8 mouse cellular contexts compared by ENCODE assay signal in genomic region chr17:56040857-56041163, GRCm38 (mm10). TPM values are rescaled to one million over a fixed set of nuclear protein-coding genes. Genes with fewer than 3 reads are reported as not detected.
DNase-seq lines count a peak whose midpoint lies in the region; ATAC-seq and TF ChIP-seq lines count a peak whose summit lies in the region.

No protein-coding gene starts in this region.

- DNase-seq in heart, adult 11 months, result peak; percentile 91
- DNase-seq in heart, adult 18-20 months, result no peak
- DNase-seq in ES-CJ7 (ENCODE audit: low read depth, low spot score), result peak; percentile 28
- DNase-seq in forebrain, postnatal 0 days, result no peak
- DNase-seq in yolk sac, embryonic 10.5 days (ENCODE audit: low spot score), result no peak
- DNase-seq in cerebellum, postnatal 36 days, result no peak

- H3K27ac ChIP-seq in forebrain, postnatal 0 days (ENCODE audit: low read depth, low read length), result no peak overlapping the region
- H3K27ac ChIP-seq in liver, embryonic 16.5 days (ENCODE audit: low read length), result peak overlapping the region; percentile 83

- ATAC-seq in forebrain, postnatal 0 days, result no peak
- ATAC-seq in liver, embryonic 16.5 days (ENCODE audit: low read depth), result no peak
- ATAC-seq in monocyte, adult 5-6 weeks (replicated peaks; ENCODE audit: insufficient number of reproducible peaks, low FRiP score, low TSS enrichment, poor library complexity, severe bottlenecking), result no peak

- 1% methylated on average over 12 of the region's 12 CpGs for WGBS in forebrain, postnatal 0 days
- WGBS in liver, embryonic 16.5 days (ENCODE audit: insufficient replicate concordance), result 1% methylated on average over 12 of the region's 12 CpGs

- H3K9me3 ChIP-seq in forebrain, postnatal 0 days (ENCODE audit: low read length), result no peaks in the 10 kb centered on the region
- H3K9me3 ChIP-seq in liver, embryonic 16.5 days (replicated peaks; ENCODE audit: control insufficient read depth, low read length), result no peaks in the 10 kb centered on the region

- peak overlapping the region; percentile 67 for H3K9ac ChIP-seq in forebrain, postnatal 0 days
- peak overlapping the region; percentile 72 for H3K9ac ChIP-seq in liver, embryonic 16.5 days (ENCODE audit: low read depth, low read length)

- TF ChIP-seq CTCF in forebrain, postnatal 0 days (IDR thresholded peaks at IDR 0.05; ENCODE audit: low read depth), result no peak

- H3K4me1 ChIP-seq in forebrain, postnatal 0 days (ENCODE audit: insufficient read depth), result peaks cover 6% of the 10 kb centered on the region; the same call in 1 of the 2 replicates
- peaks cover 18% of the 10 kb centered on the region for H3K4me1 ChIP-seq in liver, embryonic 16.5 days (ENCODE audit: control insufficient read depth, low read depth, low read length)

- H3K4me2 ChIP-seq in forebrain, postnatal 0 days (ENCODE audit: low read depth), result peak overlapping the region; percentile 93
- peak overlapping the region; percentile 81 for H3K4me2 ChIP-seq in liver, embryonic 16.5 days (ENCODE audit: low read depth, low read length)

- H3K4me3 ChIP-seq in forebrain, postnatal 0 days (ENCODE audit: low read depth, low read length), result peak overlapping the region; percentile 83
- H3K4me3 ChIP-seq in liver, embryonic 16.5 days (ENCODE audit: low read depth, low read length), result peak overlapping the region; percentile 75

- H3K36me3 ChIP-seq in forebrain, postnatal 0 days (ENCODE audit: insufficient read depth), result no peaks in the 10 kb centered on the region; the same call in 1 of the 2 replicates
- H3K36me3 ChIP-seq in liver, embryonic 16.5 days (ENCODE audit: control insufficient read depth, insufficient read depth), result peaks cover 11% of the 10 kb centered on the region

- no peaks in the 10 kb centered on the region for H3K27me3 ChIP-seq in forebrain, postnatal 0 days (ENCODE audit: insufficient read depth, low read length)
- no peaks in the 10 kb centered on the region for H3K27me3 ChIP-seq in liver, embryonic 16.5 days (ENCODE audit: control insufficient read depth, insufficient read depth, low read depth, low read length)

RNA-seq across cellular contexts. Expression of gene Chaf1a, which starts 0.6 kb away (rescaled TPM):
- 1 to 10 TPM; 1.1 to 1.3 TPM for total RNA-seq in heart, adult 18-20 months (2021)
- 4.7 and 5.9 TPM in 2 replicates for total RNA-seq in forebrain, postnatal 0 days (2014; rRNA removed)
- 4.5 and 4.6 TPM in 2 replicates for polyA plus RNA-seq in forebrain, postnatal 0 days (2015; fragmentation: Nextera tagmentation; extraction: Ambion mirVana)
- 14.5 TPM in 2 replicates for polyA plus RNA-seq in liver, embryonic 16.5 days (2015; fragmentation: Nextera tagmentation; extraction: Ambion mirVana)
- 0.64 to 4.6 TPM (median 2.1 TPM) in 3 replicates for total RNA-seq in monocyte, adult 5-6 weeks (2017)

RNA-seq across cellular contexts. Expression of gene Sh3gl1, which starts 4.4 kb away (rescaled TPM):
- total RNA-seq in heart, adult 18-20 months (2021), result 10 to 100 TPM; 11.7 to 13.7 TPM
- total RNA-seq in forebrain, postnatal 0 days (2014; rRNA removed), result 65.1 and 74.5 TPM in 2 replicates
- polyA plus RNA-seq in forebrain, postnatal 0 days (2015; fragmentation: Nextera tagmentation; extraction: Ambion mirVana), result 93.2 and 99.0 TPM in 2 replicates
- polyA plus RNA-seq in liver, embryonic 16.5 days (2015; fragmentation: Nextera tagmentation; extraction: Ambion mirVana), result 44.9 and 46.0 TPM in 2 replicates
- total RNA-seq in monocyte, adult 5-6 weeks (2017), result 22.4 to 35.7 TPM (median 23.4 TPM) in 3 replicates

RNA-seq across cellular contexts. Expression of gene Ubxn6, which starts 34.0 kb away (rescaled TPM):
- 10 to 100 TPM; 51.4 to 57.0 TPM for total RNA-seq in heart, adult 18-20 months (2021)
- 90.3 and 109 TPM in 2 replicates for total RNA-seq in forebrain, postnatal 0 days (2014; rRNA removed)
- 88.1 and 88.6 TPM in 2 replicates for polyA plus RNA-seq in forebrain, postnatal 0 days (2015; fragmentation: Nextera tagmentation; extraction: Ambion mirVana)
- polyA plus RNA-seq in liver, embryonic 16.5 days (2015; fragmentation: Nextera tagmentation; extraction: Ambion mirVana), result 14.1 and 15.3 TPM in 2 replicates
- 38.0 to 40.4 TPM (median 38.5 TPM) in 3 replicates for total RNA-seq in monocyte, adult 5-6 weeks (2017)

RNA-seq across cellular contexts. Expression of gene Mpnd, which starts 35.3 kb away (rescaled TPM):
- total RNA-seq in heart, adult 18-20 months (2021), result 10 to 100 TPM; 59.7 to 60.5 TPM
- total RNA-seq in forebrain, postnatal 0 days (2014; rRNA removed), result 155 and 159 TPM in 2 replicates
- 99.0 and 110 TPM in 2 replicates for polyA plus RNA-seq in forebrain, postnatal 0 days (2015; fragmentation: Nextera tagmentation; extraction: Ambion mirVana)
- polyA plus RNA-seq in liver, embryonic 16.5 days (2015; fragmentation: Nextera tagmentation; extraction: Ambion mirVana), result 14.9 and 16.2 TPM in 2 replicates
- 31.5 to 106 TPM (median 82.0 TPM) in 3 replicates for total RNA-seq in monocyte, adult 5-6 weeks (2017)

RNA-seq across cellular contexts. Expression of gene Stap2, which starts 35.4 kb away (rescaled TPM):
- 10 to 100 TPM; 12.3 to 12.9 TPM for total RNA-seq in heart, adult 18-20 months (2021)
- 2.2 and 4.5 TPM in 2 replicates for total RNA-seq in forebrain, postnatal 0 days (2014; rRNA removed)
- polyA plus RNA-seq in forebrain, postnatal 0 days (2015; fragmentation: Nextera tagmentation; extraction: Ambion mirVana), result 4.0 and 4.3 TPM in 2 replicates
- polyA plus RNA-seq in liver, embryonic 16.5 days (2015; fragmentation: Nextera tagmentation; extraction: Ambion mirVana), result 3.5 and 4.5 TPM in 2 replicates
- total RNA-seq in monocyte, adult 5-6 weeks (2017), result 0.29 to 1.1 TPM in 2 of 3 replicates, not detected in the other

Comparison
In these comparisons a context has a peak if more than half of its experiments do, and no peak if none do; other contexts are left out.
1. DNase-seq: peak in heart, adult 11 months (single experiment) and ES-CJ7 (single experiment); none in heart, adult 18-20 months (0 of 2), forebrain, postnatal 0 days (single experiment), yolk sac, embryonic 10.5 days (single experiment) and cerebellum, postnatal 36 days (0 of 2).